9 mouse cellular contexts compared by ENCODE assay signal in genomic region chr3:52603244-52603704, GRCm38 (mm10).
DNase-seq lines count a peak whose midpoint lies in the region; ATAC-seq and TF ChIP-seq lines count a peak whose summit lies in the region.
"Had no signal": no experiment of that assay in that cellular context is flagged by ENCODE, and none has a peak within 500 bp of the region (broad histone marks: within the 10 kb centered on the region; RNA-seq: fewer than 3 reads in every experiment).

No protein-coding gene starts in this region.

- no peaks in the 10 kb centered on the region for H3K9me3 ChIP-seq in intestine, postnatal 0 days (ENCODE audit: control insufficient read depth)

- H3K27me3 ChIP-seq in intestine, postnatal 0 days (replicated peaks; ENCODE audit: control insufficient read depth, insufficient read depth, low read length), result no peaks in the 10 kb centered on the region

- ATAC-seq in erythroid progenitor cell, adult 5-6 weeks (replicated peaks; ENCODE audit: low FRiP score, poor library complexity, severe bottlenecking), result no peak
- ATAC-seq in intestine, postnatal 0 days, result no peak

- no peak overlapping the region for H3K27ac ChIP-seq in intestine, postnatal 0 days (ENCODE audit: low read depth, low read length)

- no peak overlapping the region for H3K4me2 ChIP-seq in intestine, postnatal 0 days (replicated peaks; ENCODE audit: low read depth)

- H3K9ac ChIP-seq in intestine, postnatal 0 days (ENCODE audit: low read depth, low read length), result no peak overlapping the region

- 73% methylated on average over 8 of the region's 8 CpGs for WGBS in intestine, postnatal 0 days

- H3K36me3 ChIP-seq in intestine, postnatal 0 days (ENCODE audit: control insufficient read depth, insufficient read depth), result no peaks in the 10 kb centered on the region

- intact Hi-C loops in left cerebral cortex, postnatal 4 days (cut with DNase I), result no loop called here
- intact Hi-C loops in heart, postnatal 25 days (cut with DNase I), result no loop called here

- peak; percentile 32 for DNase-seq in left cerebral cortex, postnatal 4 days
- DNase-seq in left cerebral cortex, adult 9 months (ENCODE audit: low spot score in 2 of 2), result no peak
- peak; percentile 52 for DNase-seq in forelimb bud, embryonic 11.5 days (ENCODE audit: low read depth, low spot score)
- DNase-seq in heart, postnatal 25 days (ENCODE audit: low spot score), result peak; percentile 46
- peak; percentile 73 to 79 for DNase-seq in urinary bladder, adult 18-20 months (ENCODE audit: low spot score in 2 of 2)
- DNase-seq in layer of hippocampus, adult 8-10 months (ENCODE audit: low spot score in 2 of 2), result no peak

- no peak overlapping the region for H3K4me3 ChIP-seq in intestine, postnatal 0 days (ENCODE audit: low read depth, low read length)
- H3K4me3 ChIP-seq: megakaryocyte, embryonic 14.5 days had no signal

- no peak for TF ChIP-seq CTCF in intestine, postnatal 0 days (IDR thresholded peaks at IDR 0.05; ENCODE audit: low read depth)

- no peaks in the 10 kb centered on the region for H3K4me1 ChIP-seq in intestine, postnatal 0 days (replicated peaks; ENCODE audit: control insufficient read depth, insufficient read depth, low read length)

Comparison
In these comparisons a context has a peak if more than half of its experiments do, and no peak if none do; other contexts are left out.
1. DNase-seq: peak in left cerebral cortex, postnatal 4 days (single experiment), forelimb bud, embryonic 11.5 days (single experiment), heart, postnatal 25 days (single experiment) and urinary bladder, adult 18-20 months (2 of 2); none in left cerebral cortex, adult 9 months (0 of 2) and layer of hippocampus, adult 8-10 months (0 of 2).